Mouse (Mus musculus) MEL (cell line): ENCODE measurements around the gene Rbfox3. TPM values are rescaled to one million over a fixed set of nuclear protein-coding genes. Genes with fewer than 3 reads are reported as not detected.

Experiments
- DNase-seq: peaks from one replicate; pipeline ENCODE4 v3.0.0; 2011; ENCODE audit warnings: low read depth, low spot score
- H3K27ac ChIP-seq: 2 replicates; pipeline ENCODE4 v1.5.1; 2012; ENCODE audit warnings: low read depth, mild to moderate bottlenecking, control low read depth, low read length, moderate library complexity; ENCODE audit not compliant: control insufficient read depth
- H3K27me3 ChIP-seq, 2 experiments: fragments of 150-350 bp in 1 of 2; sonication (generic) in 1 of 2; 2 replicates each; pipeline ENCODE4 v1.6.1; 2012; ENCODE audit warnings: low read length in 2 of 2, mild to moderate bottlenecking in 2 of 2, improper control_type of control experiment in 1 of 2, moderate library complexity in 1 of 2; ENCODE audit not compliant: insufficient read depth in 2 of 2, control insufficient read depth in 1 of 2
- H3K36me3 ChIP-seq, 2 experiments: 2 replicates each; pipeline ENCODE4 v1.6.1; 2012 to 2014; ENCODE audit warnings: low read length in 2 of 2, improper control_type of control experiment in 1 of 2, inconsistent platforms in 1 of 2, mild to moderate bottlenecking in 1 of 2; ENCODE audit not compliant: insufficient read depth in 2 of 2, control insufficient read depth in 1 of 2
- H3K4me1 ChIP-seq, 2 experiments: fragments of 150-350 bp in 1 of 2; sonication (generic) in 1 of 2; 2 replicates each; pipeline ENCODE4 v1.6.1; 2012; ENCODE audit warnings: low read length in 2 of 2, improper control_type of control experiment in 1 of 2, mild to moderate bottlenecking in 1 of 2; ENCODE audit not compliant: insufficient read depth in 2 of 2, control insufficient read depth in 1 of 2
- H3K4me3 ChIP-seq, 2 experiments: fragments of 150-350 bp in 1 of 2; sonication (generic) in 1 of 2; 2 replicates each; pipeline ENCODE4 v1.5.1; 2012; ENCODE audit warnings: low read depth in 2 of 2, low read length in 2 of 2, mild to moderate bottlenecking in 2 of 2, moderate library complexity in 2 of 2, control low read depth in 1 of 2, improper control_type of control experiment in 1 of 2; ENCODE audit not compliant: control insufficient read depth in 1 of 2, insufficient read depth in 1 of 2
- H3K79me2 ChIP-seq: 2 replicates; pipeline ENCODE4 v1.6.1; 2012; ENCODE audit warnings: mild to moderate bottlenecking, low read length, moderate library complexity; ENCODE audit not compliant: control insufficient read depth, poor library complexity, insufficient read depth
- H3K9ac ChIP-seq: 2 replicates; pipeline ENCODE4 v1.6.1; 2012; ENCODE audit warnings: low read depth, mild to moderate bottlenecking, control low read depth, low read length, moderate library complexity; ENCODE audit not compliant: control insufficient read depth, poor library complexity, severe bottlenecking
- H3K9me3 ChIP-seq: fragments of 150-350 bp; sonication (generic); replicated peaks from 2 replicates; pipeline ENCODE4 v1.6.1; 2012; ENCODE audit warnings: mild to moderate bottlenecking, low read length, improper control_type of control experiment, moderate library complexity; ENCODE audit not compliant: insufficient read depth
- CHD1 ChIP-seq: IDR thresholded peaks from 2 replicates; pipeline ENCODE4 v1.6.1; 2012; ENCODE audit warnings: low read depth, mild to moderate bottlenecking, inconsistent platforms, low read length, improper control_type of control experiment
- CHD2 ChIP-seq: IDR thresholded peaks from 2 replicates; pipeline ENCODE4 v1.6.1; 2011; ENCODE audit warnings: low read length, improper control_type of control experiment
- CTCF ChIP-seq, 3 experiments: IDR thresholded peaks in 2 of 3; conservative IDR thresholded peaks in 1 of 3; 2 replicates each; pipeline ENCODE4 v1.5.1; 2011 to 2012; ENCODE audit warnings: low read length in 3 of 3, low read depth in 2 of 3, mild to moderate bottlenecking in 2 of 3, improper control_type of control experiment in 1 of 3, inconsistent platforms in 1 of 3, mixed read lengths in 1 of 3, moderate library complexity in 1 of 3; ENCODE audit not compliant: control insufficient read depth in 1 of 3, insufficient read depth in 1 of 3, poor library complexity in 1 of 3, severe bottlenecking in 1 of 3
- E2F4 ChIP-seq: IDR thresholded peaks from 2 replicates; pipeline ENCODE4 v1.6.1; 2011; ENCODE audit warnings: low read depth, low read length, improper control_type of control experiment, borderline replicate concordance
- EP300 ChIP-seq, 2 experiments: IDR thresholded peaks; 2 replicates each; pipeline ENCODE4 v1.6.1; 2011; ENCODE audit warnings: improper control_type of control experiment in 2 of 2, low read length in 2 of 2, low read depth in 1 of 2, mild to moderate bottlenecking in 1 of 2
- JUND ChIP-seq: IDR thresholded peaks from 2 replicates; pipeline ENCODE4 v1.6.1; 2011; ENCODE audit warnings: low read depth, mild to moderate bottlenecking, improper control_type of control experiment, low read length
- MAFK ChIP-seq: IDR thresholded peaks from 2 replicates; pipeline ENCODE4 v1.6.1; 2011; ENCODE audit warnings: low read depth, mild to moderate bottlenecking, low read length, improper control_type of control experiment, borderline replicate concordance
- MAX ChIP-seq: IDR thresholded peaks from 2 replicates; pipeline ENCODE4 v1.6.1; 2011; ENCODE audit warnings: low read length, improper control_type of control experiment
- MEF2A ChIP-seq: IDR thresholded peaks from 2 replicates; pipeline ENCODE4 v1.6.1; 2014; ENCODE audit warnings: low read depth, mild to moderate bottlenecking, inconsistent platforms, low read length, improper control_type of control experiment; ENCODE audit not compliant: poor library complexity, insufficient replicate concordance, severe bottlenecking; ENCODE audit errors: extremely low read depth
- MYC ChIP-seq: IDR thresholded peaks from 2 replicates; pipeline ENCODE4 v1.6.1; 2011; ENCODE audit warnings: low read depth, mild to moderate bottlenecking, low read length, improper control_type of control experiment, moderate library complexity
- POLR2A ChIP-seq, 2 experiments: IDR thresholded peaks; 2 replicates each; pipeline ENCODE4 v1.6.1; 2011 to 2012; ENCODE audit warnings: low read length in 2 of 2, mild to moderate bottlenecking in 2 of 2, control low read depth in 1 of 2, improper control_type of control experiment in 1 of 2, low read depth in 1 of 2, moderate library complexity in 1 of 2; ENCODE audit not compliant: control insufficient read depth in 1 of 2, insufficient read depth in 1 of 2, poor library complexity in 1 of 2
- RCOR1 ChIP-seq: IDR thresholded peaks from 2 replicates; pipeline ENCODE4 v1.6.1; 2012; ENCODE audit warnings: low read depth, mild to moderate bottlenecking, inconsistent platforms, low read length, improper control_type of control experiment
- SMC3 ChIP-seq: IDR thresholded peaks from 2 replicates; pipeline ENCODE4 v1.6.1; 2011; ENCODE audit warnings: low read depth, low read length, improper control_type of control experiment
- TCF12 ChIP-seq: IDR thresholded peaks from 2 replicates; pipeline ENCODE4 v1.6.1; 2014; ENCODE audit warnings: low read depth, mild to moderate bottlenecking, inconsistent platforms, low read length, improper control_type of control experiment, moderate library complexity
- USF1 ChIP-seq: IDR thresholded peaks from 2 replicates; pipeline ENCODE4 v1.6.1; 2014; ENCODE audit warnings: low read depth, mild to moderate bottlenecking, inconsistent platforms, low read length, improper control_type of control experiment, moderate library complexity
- ZC3H11A ChIP-seq: IDR thresholded peaks from 2 replicates; pipeline ENCODE4 v1.6.1; 2012; ENCODE audit warnings: low read depth, mild to moderate bottlenecking, inconsistent platforms, low read length, improper control_type of control experiment
- ZKSCAN1 ChIP-seq: IDR thresholded peaks from 2 replicates; pipeline ENCODE4 v1.6.1; 2012; ENCODE audit warnings: low read depth, mild to moderate bottlenecking, inconsistent platforms, low read length, improper control_type of control experiment, moderate library complexity
- ZNF384 ChIP-seq: IDR thresholded peaks from 2 replicates; pipeline ENCODE4 v1.6.1; 2012; ENCODE audit warnings: low read depth, mild to moderate bottlenecking, inconsistent platforms, low read length, improper control_type of control experiment
- polyA plus RNA-seq, 2 experiments: library from polyadenylated mRNA; stranded (reverse) in 1 of 2; unstranded in 1 of 2; fragments of >175 nt in 1 of 2; fragments of >200 nt in 1 of 2; gene quantifications; 2 replicates each; pipeline versions ENCODE4 v1.2.1 to v1.2.4; 2012; ENCODE audit warnings: low replicate concordance in 2 of 2, low read depth in 1 of 2; ENCODE audit not compliant: insufficient read length in 2 of 2, insufficient read depth in 1 of 2, missing spikeins in 1 of 2
- total RNA-seq: library from RNA; depleted of rRNA; stranded (reverse); fragments of 300-350 nt; gene quantifications from 2 replicates; pipeline ENCODE4 v1.2.3, GENCODE M21; 2012

The Rbfox3 gene
- total and polyA plus RNA-seq, 3 experiments = not detected

DNA sequence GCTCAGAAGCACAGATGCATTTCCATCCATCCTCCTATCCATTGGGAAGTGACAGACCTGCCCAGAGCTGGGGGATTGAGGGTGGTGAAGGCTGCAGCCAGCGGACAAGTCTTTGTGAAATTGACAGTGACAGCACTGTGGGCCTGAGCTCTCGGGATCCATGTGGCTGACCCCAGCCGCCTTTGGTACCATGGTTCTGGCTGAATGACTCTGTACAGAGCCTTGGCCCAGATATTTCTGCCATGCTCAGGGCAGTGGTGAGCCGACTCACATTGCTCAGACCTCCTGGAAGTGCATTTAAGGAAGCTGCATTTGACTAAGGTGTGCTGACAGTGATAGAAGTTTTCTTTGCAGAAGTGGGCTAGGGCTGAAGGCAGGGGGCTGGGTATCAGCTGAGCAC, 144.0 kb downstream of the Rbfox3 start:
- Histone ChIP-seq H3K4me1 (no peaks in the 10 kb centered on the region), H3K4me3 (no peak overlapping the region), H3K9ac (no peak overlapping the region), H3K79me2 (no peaks in the 10 kb centered on the region), H3K36me3 (no peaks in the 10 kb centered on the region), H3K27me3 (no peaks in the 10 kb centered on the region), H3K27ac (no peak overlapping the region), H3K9me3 (no peaks in the 10 kb centered on the region)
- DNase-seq = no peak
- TF ChIP-seq JUND = no peak
- TF ChIP-seq ZKSCAN1 = no peak
- no peak for TF ChIP-seq USF1

DNA sequence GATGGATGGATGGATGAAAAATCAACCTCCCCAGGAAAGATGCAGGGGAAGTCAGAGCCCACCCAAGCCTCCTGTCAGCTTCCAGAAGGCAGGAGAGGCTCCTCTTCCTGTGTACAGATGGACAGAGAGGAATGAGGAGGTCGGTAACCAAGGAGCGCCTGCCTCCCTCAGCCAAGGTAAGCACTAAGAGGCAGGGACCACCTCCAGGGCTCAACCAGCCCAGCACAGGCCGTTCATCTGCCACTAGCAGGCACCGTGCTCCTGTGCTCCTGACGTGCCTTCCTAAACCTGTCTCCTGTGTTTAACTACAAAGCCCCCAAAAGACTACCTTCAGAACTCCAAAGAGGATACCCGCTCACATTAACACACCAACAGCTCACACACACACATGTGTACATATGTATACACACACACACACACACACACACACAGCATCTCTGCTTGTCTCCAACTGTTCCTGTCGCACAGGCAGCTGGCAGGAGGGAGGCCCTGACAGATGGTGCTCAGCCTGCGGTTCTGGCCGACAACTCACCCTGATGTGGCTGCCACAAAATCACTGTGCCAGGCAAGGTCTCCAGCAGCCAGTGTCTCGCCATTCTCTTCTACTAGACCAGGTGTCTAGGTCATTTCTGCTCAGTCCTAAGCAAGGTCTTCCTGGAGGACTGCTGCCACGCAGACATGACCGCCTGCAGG, 151.0 kb downstream of the Rbfox3 start:
- no peaks in the 10 kb centered on the region for H3K79me2 ChIP-seq
- DNase-seq = no peak
- H3K27ac ChIP-seq = no peak overlapping the region
- H3K4me3 ChIP-seq = no peak overlapping the region
- TF ChIP-seq E2F4 = no peak
- no peak for TF ChIP-seq SMC3
- TF ChIP-seq CTCF (IDR thresholded peaks at IDR 0.05 in 2 of 3, conservative IDR thresholded peaks at IDR 0.05 in 1 of 3; ENCODE audit: control insufficient read depth in 1 of 3, insufficient read depth in 1 of 3, low read depth in 2 of 3, low read length in 3 of 3, poor library complexity in 1 of 3, severe bottlenecking in 1 of 3) = no peak
- TF ChIP-seq MAX = no peak
- no peak for TF ChIP-seq CHD1
- no peak for TF ChIP-seq MAFK
- no peak for TF ChIP-seq ZC3H11A
- TF ChIP-seq ZKSCAN1 = no peak
- no peak for TF ChIP-seq MEF2A
- no peak for TF ChIP-seq ZNF384
- TF ChIP-seq TCF12 = no peak
- TF ChIP-seq RCOR1 = no peak
- TF ChIP-seq CHD2 = no peak
- TF ChIP-seq EP300 (IDR thresholded peaks at IDR 0.05; ENCODE audit: low read depth in 1 of 2, low read length in 2 of 2) = no peak
- TF ChIP-seq POLR2A (IDR thresholded peaks at IDR 0.05; ENCODE audit: control insufficient read depth in 1 of 2, insufficient read depth in 1 of 2, low read depth in 1 of 2, low read length in 2 of 2, poor library complexity in 1 of 2) = no peak
- TF ChIP-seq MYC = no peak
- no peaks in the 10 kb centered on the region for H3K4me1 ChIP-seq
- H3K36me3 ChIP-seq = no peaks in the 10 kb centered on the region
- no peaks in the 10 kb centered on the region for H3K9me3 ChIP-seq
- no peak overlapping the region for H3K9ac ChIP-seq
- H3K27me3 ChIP-seq = no peaks in the 10 kb centered on the region
